Mouse (Mus musculus) CH12.LX (cell line): ENCODE data around the gene Chrna4. TPM values are rescaled to one million over a fixed set of nuclear protein-coding genes. Genes with fewer than 3 reads are reported as not detected.
A peak's percentile ranks its signal among the peaks of the same experiment; 100 is the strongest.

Experiments used
- DNase-seq: peaks from one replicate; pipeline ENCODE4 v3.0.0-alpha.2; 2013; ENCODE audit errors: extremely low read depth
- H3K27ac ChIP-seq: 2 replicates; pipeline ENCODE4 v1.5.1; 2012; ENCODE audit warnings: low read depth, mild to moderate bottlenecking, control low read depth, moderate library complexity; ENCODE audit not compliant: insufficient read depth
- H3K27me3 ChIP-seq: replicated peaks from 2 replicates; pipeline ENCODE3; 2012; ENCODE audit warnings: inconsistent platforms
- H3K36me3 ChIP-seq, 2 experiments: replicated peaks in 1 of 2; 2 replicates each; pipeline versions ENCODE3 to v1.6.1; 2012; ENCODE audit warnings: inconsistent platforms in 1 of 2, low read length in 1 of 2, mild to moderate bottlenecking in 1 of 2, mixed read lengths in 1 of 2, moderate library complexity in 1 of 2; ENCODE audit not compliant: control insufficient read depth in 1 of 2, insufficient read depth in 1 of 2
- H3K4me1 ChIP-seq, 2 experiments: 2 replicates each; pipeline ENCODE4 v1.6.1; 2012; ENCODE audit warnings: inconsistent platforms in 1 of 2, moderate library complexity in 1 of 2; ENCODE audit not compliant: insufficient read depth in 2 of 2, control insufficient read depth in 1 of 2
- H3K4me2 ChIP-seq: 2 replicates; pipeline ENCODE4 v1.6.1; 2012; ENCODE audit warnings: low read depth, mild to moderate bottlenecking, control low read depth; ENCODE audit not compliant: poor library complexity, insufficient read depth, severe bottlenecking
- H3K4me3 ChIP-seq, 3 experiments: fragments of 150-350 bp in 1 of 3; sonication (generic) in 1 of 3; replicated peaks in 1 of 3; 2 replicates each; pipeline versions ENCODE3 to v1.5.1; 2011 to 2012; ENCODE audit warnings: low read depth in 2 of 3, low read length in 2 of 3, mild to moderate bottlenecking in 2 of 3, moderate library complexity in 2 of 3, control low read depth in 1 of 3, improper control_type of control experiment in 1 of 3, inconsistent platforms in 1 of 3, mixed read lengths in 1 of 3; ENCODE audit not compliant: poor library complexity in 1 of 3
- H3K79me2 ChIP-seq: replicated peaks from 2 replicates; pipeline ENCODE4 v1.6.1; 2012; ENCODE audit warnings: mild to moderate bottlenecking, moderate library complexity; ENCODE audit not compliant: control insufficient read depth, poor library complexity, insufficient read depth, severe bottlenecking; ENCODE audit errors: extremely low read depth
- H3K9ac ChIP-seq: 2 replicates; pipeline ENCODE4 v1.6.1; 2012; ENCODE audit warnings: low read depth, mild to moderate bottlenecking, control low read depth, moderate library complexity; ENCODE audit not compliant: insufficient read depth
- H3K9me3 ChIP-seq: replicated peaks from 2 replicates; pipeline ENCODE3; 2012; ENCODE audit warnings: low read length, inconsistent platforms, mixed read lengths
- BHLHE40 ChIP-seq: IDR thresholded peaks from 2 replicates; pipeline ENCODE4 v1.6.1; 2011; ENCODE audit warnings: mild to moderate bottlenecking, low read depth, low read length, improper control_type of control experiment
- CHD1 ChIP-seq: IDR thresholded peaks from 2 replicates; pipeline ENCODE4 v1.6.1; 2012; ENCODE audit warnings: low read depth, low read length, improper control_type of control experiment, inconsistent platforms
- EP300 ChIP-seq: IDR thresholded peaks from 2 replicates; pipeline ENCODE4 v1.6.1; 2011; ENCODE audit warnings: low read length, improper control_type of control experiment
- ETS1 ChIP-seq: conservative IDR thresholded peaks from 2 replicates; pipeline ENCODE4 v1.6.1; 2012; ENCODE audit warnings: low read depth, mild to moderate bottlenecking, inconsistent platforms, low read length, improper control_type of control experiment, moderate library complexity
- HCFC1 ChIP-seq: IDR thresholded peaks from 2 replicates; pipeline ENCODE4 v1.6.1; 2012; ENCODE audit warnings: low read depth, mild to moderate bottlenecking, inconsistent platforms, low read length, improper control_type of control experiment
- IRF4 ChIP-seq: IDR thresholded peaks from 2 replicates; pipeline ENCODE4 v1.6.1; 2014; ENCODE audit warnings: low read depth, mild to moderate bottlenecking, inconsistent platforms, low read length, improper control_type of control experiment
- JUND ChIP-seq: conservative IDR thresholded peaks from 2 replicates; pipeline ENCODE4 v1.6.1; 2011; ENCODE audit warnings: low read depth, low read length, improper control_type of control experiment
- MEF2A ChIP-seq: IDR thresholded peaks from 2 replicates; pipeline ENCODE4 v1.6.1; 2014; ENCODE audit warnings: low read depth, mild to moderate bottlenecking, inconsistent platforms, low read length, improper control_type of control experiment, borderline replicate concordance
- NRF1 ChIP-seq: IDR thresholded peaks from 2 replicates; pipeline ENCODE4 v1.6.1; 2014; ENCODE audit warnings: low read depth, mild to moderate bottlenecking, inconsistent platforms, low read length, improper control_type of control experiment, moderate library complexity
- POLR2AphosphoS2 ChIP-seq: IDR thresholded peaks from 2 replicates; pipeline ENCODE4 v1.6.1; 2011; ENCODE audit warnings: low read depth, low read length, improper control_type of control experiment
- RAD21 ChIP-seq: IDR thresholded peaks from 2 replicates; pipeline ENCODE4 v1.6.1; 2011; ENCODE audit warnings: low read depth, mild to moderate bottlenecking, low read length, improper control_type of control experiment, moderate library complexity
- SMC3 ChIP-seq: IDR thresholded peaks from 2 replicates; pipeline ENCODE4 v1.6.1; 2011; ENCODE audit warnings: low read depth, low read length, improper control_type of control experiment
- TCF12 ChIP-seq: IDR thresholded peaks from 2 replicates; pipeline ENCODE4 v1.6.1; 2014; ENCODE audit warnings: low read depth, mild to moderate bottlenecking, inconsistent platforms, low read length, improper control_type of control experiment
- UBTF ChIP-seq: IDR thresholded peaks from 2 replicates; pipeline ENCODE4 v1.6.1; 2012; ENCODE audit warnings: low read depth, mild to moderate bottlenecking, inconsistent platforms, low read length, improper control_type of control experiment, moderate library complexity
- USF1 ChIP-seq: IDR thresholded peaks from 2 replicates; pipeline ENCODE4 v1.6.1; 2014; ENCODE audit warnings: low read depth, mild to moderate bottlenecking, inconsistent platforms, low read length, improper control_type of control experiment
- USF2 ChIP-seq: conservative IDR thresholded peaks from 2 replicates; pipeline ENCODE4 v1.6.1; 2011; ENCODE audit warnings: low read depth, low read length, improper control_type of control experiment
- ZC3H11A ChIP-seq: IDR thresholded peaks from 2 replicates; pipeline ENCODE4 v1.6.1; 2012; ENCODE audit warnings: low read depth, mild to moderate bottlenecking, inconsistent platforms, low read length, improper control_type of control experiment
- ZKSCAN1 ChIP-seq: IDR thresholded peaks from 2 replicates; pipeline ENCODE4 v1.6.1; 2012; ENCODE audit warnings: low read depth, inconsistent platforms, low read length, improper control_type of control experiment, borderline replicate concordance
- ZNF384 ChIP-seq: IDR thresholded peaks from 2 replicates; pipeline ENCODE4 v1.6.1; 2012; ENCODE audit warnings: low read depth, low read length, improper control_type of control experiment, inconsistent platforms
- dilution Hi-C: fragments of 300-500 bp; cut with MboI; formaldehyde crosslinking; loops from 2 replicates; pipeline ENCODE4 v1.14.3; 2020; ENCODE audit warnings: low sequenced_read_pairs; ENCODE audit not compliant: extremely low pct_unique_long_range_greater_than_20kb, extremely low pct_ligation_motif_present
- in situ Hi-C: fragments of 300-500 bp; cut with MboI; formaldehyde crosslinking; loops from 3 replicates; pipeline ENCODE4 v1.14.3; 2019; ENCODE audit warnings: low sequenced_read_pairs, low pct_ligation_motif_present, low pct_unique_long_range_greater_than_20kb, mixed read lengths
- polyA plus RNA-seq: library from polyadenylated mRNA; unstranded; fragments of >175 nt; gene quantifications from 2 replicates; pipeline ENCODE4 v1.2.1, GENCODE M21; 2012; ENCODE audit warnings: low read depth; ENCODE audit not compliant: insufficient read length
- total RNA-seq, 2 experiments: library from RNA; depleted of rRNA; stranded (reverse); fragments of 300-350 nt in 1 of 2; fragments of >200 nt in 1 of 2; gene quantifications; 2 replicates each; pipeline ENCODE4 v1.2.3; 2012 to 2014

Chrna4 gene
- total and polyA plus RNA-seq, 3 experiments = not detected

GRCm38 (mm10) chr2:181084997-181085396 is 41.7 kb upstream of the Chrna4 start:
- in situ Hi-C loops = no loop called here

GRCm38 (mm10) chr2:181083945-181084344 is 40.6 kb upstream of the Chrna4 start:
- peaks cover 48 to 63% of the 10 kb centered on the region in 2 experiments for H3K4me1 ChIP-seq
- H3K4me2 ChIP-seq = peak overlapping the region; percentile 26
- DNase-seq = peak; percentile 49
- no peaks in the 10 kb centered on the region for H3K79me2 ChIP-seq
- H3K27me3 ChIP-seq = peaks cover under 1% of the 10 kb centered on the region
- no peaks in the 10 kb centered on the region for H3K36me3 ChIP-seq
- H3K27ac ChIP-seq = peak overlapping the region; percentile 69; the same call in 1 of the 2 replicates
- dilution Hi-C loops = no loop called here
- no peak overlapping the region for H3K9ac ChIP-seq
- no peaks in the 10 kb centered on the region for H3K9me3 ChIP-seq
- H3K4me3 ChIP-seq = no peak overlapping the region
- peak; percentile 39; the same call in 1 of the 2 replicates for TF ChIP-seq USF1
- TF ChIP-seq EP300 = peak; percentile 42; the same call in 1 of the 2 replicates
- no peak for TF ChIP-seq UBTF
- peak; percentile 75 for TF ChIP-seq BHLHE40
- TF ChIP-seq IRF4 = peak; percentile 50; the same call in 1 of the 2 replicates
- TF ChIP-seq ZKSCAN1 = no peak
- TF ChIP-seq ETS1 = peak; percentile 23
- 0 out of 2 replicates have a peak, but pooled peaks have one; percentile 11 for TF ChIP-seq USF2
- TF ChIP-seq ZNF384 = no peak
- peak; percentile 24; the same call in 1 of the 2 replicates for TF ChIP-seq TCF12
- TF ChIP-seq SMC3 = no peak
- peak; percentile 57; the same call in 1 of the 2 replicates for TF ChIP-seq MEF2A
- TF ChIP-seq, all 38 proteins: peak for 8
- in situ Hi-C loops = no loop called here

More at GRCm38 (mm10) chr2:181084997-181085396, 41.7 kb upstream of the Chrna4 start:
- TF ChIP-seq TCF12 (no peak), HCFC1 (no peak), NRF1 (no peak), JUND (no peak), ZC3H11A (no peak), RAD21 (no peak; the same call in 1 of the 2 replicates), POLR2AphosphoS2 (no peak), CHD1 (no peak), BHLHE40 (no peak)
- Histone ChIP-seq H3K27me3 (peaks cover 2% of the 10 kb centered on the region), H3K27ac (no peak overlapping the region), H3K4me1 (peaks cover 52 to 72% of the 10 kb centered on the region in 2 experiments), H3K4me3 (no peak overlapping the region), H3K9me3 (no peaks in the 10 kb centered on the region), H3K79me2 (no peaks in the 10 kb centered on the region), H3K9ac (no peak overlapping the region), H3K36me3 (no peaks in the 10 kb centered on the region), H3K4me2 (no peak overlapping the region)
- dilution Hi-C loops = no loop called here
- DNase-seq = no peak
